Mouse (Mus musculus) Patski (cell line): ENCODE measurements around the gene Selplg. TPM values are rescaled to one million over a fixed set of nuclear protein-coding genes. Genes with fewer than 3 reads are reported as not detected.

Experiments used
- ATAC-seq: fragments of 100-300 bp; one replicate; pipeline ENCODE4 v1.8.0; 2021
- CTCF ChIA-PET: fragments of 350-600 bp; sonication (Branson Sonifier 250); formaldehyde crosslinking; loops from one replicate; lab custom pipeline; 2022; ENCODE audit warnings: inconsistent platforms; lab: Charles Lee
- POLR2A ChIA-PET: fragments of 350-600 bp; sonication (Branson Sonifier 250); formaldehyde crosslinking; loops from one replicate; lab custom pipeline; 2022; ENCODE audit warnings: antibody characterized with exemption, inconsistent platforms; lab: Charles Lee
- DNase-seq: peaks from one replicate; pipeline ENCODE4 v3.0.0-alpha.2; 2011; ENCODE audit warnings: low read depth, low spot score
- H3K27me3 ChIP-seq: fragments of 371-371 bp; one replicate; pipeline ENCODE4 v1.5.1; 2021
- CTCF ChIP-seq: fragments of 100-300 bp; IDR thresholded peaks from one replicate; pipeline ENCODE4 v1.5.1; 2021
- in situ Hi-C: fragments of 300-500 bp; cut with MboI; formaldehyde crosslinking; loops from 3 replicates; pipeline ENCODE4 v1.11.1; 2018; ENCODE audit warnings: low pct_unique_long_range_greater_than_20kb, mixed read lengths
- polyA plus RNA-seq: library from polyadenylated mRNA; unstranded; gene quantifications from one replicate; pipeline ENCODE4 v1.2.3, GENCODE M21; 2021

Selplg gene
- polyA plus RNA-seq, 1 experiment from 2014 or later, result 0.04 TPM

DNA sequence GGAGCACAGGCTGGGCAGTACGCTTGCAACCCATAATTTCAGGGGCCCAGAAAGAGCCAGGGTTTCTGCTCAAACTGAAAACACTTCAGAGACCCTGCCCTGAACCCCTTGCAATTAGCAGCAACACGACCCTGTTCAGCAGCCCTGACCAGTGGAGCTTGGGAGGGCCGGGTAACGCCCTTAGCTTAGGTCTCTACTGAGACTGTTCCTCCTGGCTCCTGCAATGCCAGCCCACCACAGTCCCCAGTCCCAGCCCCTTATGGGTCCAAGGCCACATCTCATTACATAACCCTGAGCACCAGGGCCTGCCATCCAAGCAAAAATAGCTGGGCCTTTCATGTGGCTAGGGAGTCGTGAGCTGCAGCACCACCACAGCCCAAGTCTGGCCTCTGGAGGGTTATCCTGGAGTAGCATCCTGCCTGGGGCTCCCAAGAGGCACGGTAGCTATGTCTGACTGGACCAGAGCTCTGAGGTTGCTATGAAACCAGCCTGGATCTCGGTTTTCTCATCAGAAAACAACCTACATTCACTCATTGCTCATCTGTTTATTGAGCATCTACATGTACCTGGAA, 28.0 kb downstream of the Selplg start:
- TF ChIP-seq CTCF, result no peak
- ChIA-PET CTCF (interaction anchor here (1.0 to 2.5 kb wide), 3 partner anchors 11 to 30 kb away, joined by 3 to 7 read pairs (median 3); no protein-coding TSS in a partner anchor), POLR2A (no interaction called here)
- in situ Hi-C loops, result no loop called here
- ATAC-seq (no peak), DNase-seq (no peak)
- H3K27me3 ChIP-seq, result peaks cover 28% of the 10 kb centered on the region

GRCm38 (mm10) chr5:113800280-113800679, 32.2 kb downstream of the Selplg start, which contains the start of gene Tmem119:
Gene Tmem119 (minus strand): TSS chr5:113800516.
- TF ChIP-seq CTCF, result no peak
- CTCF ChIA-PET, result interaction anchor here (1.6 kb wide), 1 partner anchor 15 kb away, joined by 4 read pairs; no protein-coding TSS in a partner anchor
- peaks cover 8% of the 10 kb centered on the region for H3K27me3 ChIP-seq
- in situ Hi-C loops, result no loop called here
- DNase-seq, result no peak
- no peak for ATAC-seq
- POLR2A ChIA-PET, result interaction anchor here (1.0 kb wide), 1 partner anchor 17 kb away, joined by 3 read pairs; no protein-coding TSS in a partner anchor

- ChIA-PET CTCF (interaction anchor here (1.1 to 1.6 kb wide), 2 partner anchors 16 to 26 kb away, joined by 4 to 5 read pairs; no protein-coding TSS in a partner anchor), POLR2A (interaction anchor here (0.5 to 1.0 kb wide), 2 partner anchors 16 to 739 kb away, joined by 3 read pairs; no protein-coding TSS in a partner anchor)
- no peak for TF ChIP-seq CTCF
- peaks cover 10% of the 10 kb centered on the region for H3K27me3 ChIP-seq
- no peak for DNase-seq
- in situ Hi-C loops, result no loop called here
- no peak for ATAC-seq
Measured at GRCm38 (mm10) chr5:113799691-113800090, 32.8 kb downstream of the Selplg start.

- no peak for TF ChIP-seq CTCF
- in situ Hi-C loops, result no loop called here
- H3K27me3 ChIP-seq, result peaks cover 14% of the 10 kb centered on the region
- no peak for DNase-seq
- CTCF ChIA-PET, result no interaction called here
- ATAC-seq, result no peak
- POLR2A ChIA-PET, result no interaction called here
Measured at GRCm38 (mm10) chr5:113798525-113798924, 33.9 kb downstream of the Selplg start.

DNA sequence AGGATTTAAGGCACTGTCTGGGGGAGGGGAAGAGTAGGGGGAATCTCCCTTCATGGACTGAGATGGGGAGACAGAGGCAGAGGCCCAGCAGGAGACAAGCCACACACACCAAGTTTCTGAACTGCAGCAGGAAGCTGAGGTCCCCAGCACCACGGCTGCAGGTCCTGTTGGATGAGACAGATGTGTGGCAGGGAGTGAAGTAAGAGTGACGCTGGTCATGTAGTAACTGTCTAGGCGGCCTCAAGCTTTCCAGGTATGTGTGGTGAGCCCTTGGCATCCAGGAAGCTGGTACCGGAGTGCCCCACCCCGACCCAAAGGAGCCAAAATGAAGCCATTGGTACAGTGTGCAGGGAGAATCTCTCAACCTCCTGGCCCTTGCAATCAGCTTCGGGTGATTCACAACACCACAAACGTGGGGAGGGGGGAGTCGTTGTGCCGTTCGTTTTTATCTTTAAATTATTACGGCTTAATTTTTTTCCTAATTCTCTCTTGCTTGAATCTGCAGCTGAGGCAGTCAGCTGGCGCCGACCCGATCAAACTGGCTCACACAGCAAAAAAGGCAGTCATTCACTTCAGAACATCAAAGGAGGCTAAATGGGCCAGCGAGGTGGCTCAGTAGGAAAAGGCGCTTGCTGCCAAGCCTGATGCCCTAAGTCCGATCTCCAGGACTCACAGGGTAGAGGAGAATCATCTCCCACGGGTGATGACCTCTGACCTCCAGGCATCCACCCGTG, 35.1 kb downstream of the Selplg start:
- no peak for ATAC-seq
- ChIA-PET CTCF (no interaction called here), POLR2A (interaction anchor here (0.5 kb wide), 1 partner anchor 173 kb away, joined by 3 read pairs; no protein-coding TSS in a partner anchor)
- DNase-seq, result no peak
- no peak for TF ChIP-seq CTCF
- H3K27me3 ChIP-seq, result peaks cover 9% of the 10 kb centered on the region
- in situ Hi-C loops, result no loop called here

- ATAC-seq (no peak), DNase-seq (no peak)
- no peak for TF ChIP-seq CTCF
- in situ Hi-C loops, result no loop called here
- CTCF ChIA-PET, result no interaction called here
- POLR2A ChIA-PET, result interaction anchor here (0.5 kb wide), 1 partner anchor 174 kb away, joined by 3 read pairs; no protein-coding TSS in a partner anchor
- H3K27me3 ChIP-seq, result peaks cover 9% of the 10 kb centered on the region
Measured at GRCm38 (mm10) chr5:113796401-113797148, 35.9 kb downstream of the Selplg start.

DNA sequence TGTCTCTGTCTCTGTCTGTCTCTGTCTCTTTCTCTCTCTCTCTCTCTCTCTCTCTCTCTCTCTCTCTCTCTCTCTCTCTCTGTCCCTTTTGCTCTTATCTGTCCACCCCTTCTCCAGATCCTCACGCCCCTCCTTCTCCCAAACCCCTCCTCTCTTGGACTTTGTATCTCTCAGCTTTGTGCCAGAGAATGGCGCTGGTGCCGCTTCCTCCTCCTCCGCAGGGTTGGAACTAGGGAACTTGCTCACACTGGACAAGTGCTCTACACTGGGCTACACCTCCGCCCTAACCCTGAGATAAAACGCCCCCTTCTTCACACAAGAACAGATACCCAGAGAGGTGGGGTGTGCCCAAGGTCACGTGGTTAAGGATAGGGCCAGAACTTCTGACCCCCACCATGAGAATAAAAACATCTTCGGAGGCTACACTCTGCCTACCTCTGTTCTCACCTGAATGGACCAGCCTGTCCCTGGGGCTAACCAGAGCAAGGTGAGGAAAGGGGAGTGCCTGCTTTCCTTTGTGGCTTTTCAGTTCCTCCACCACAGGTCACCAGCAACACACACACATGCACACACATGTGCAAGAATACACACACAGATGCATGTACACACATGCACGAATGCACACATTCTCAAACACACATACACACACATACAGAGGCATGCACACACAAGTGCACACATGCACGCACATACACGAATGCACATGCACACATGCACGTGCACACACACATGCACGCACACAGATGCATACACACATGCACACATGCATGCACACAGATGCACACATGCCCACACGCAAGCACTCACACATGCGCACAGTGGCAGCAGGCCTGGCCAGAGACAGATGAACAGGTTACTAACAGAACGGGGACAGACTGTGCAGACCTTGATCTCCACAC, 41.0 kb downstream of the Selplg start:
- CTCF ChIA-PET, result no interaction called here
- no peak for ATAC-seq
- in situ Hi-C loops, result no loop called here
- TF ChIP-seq CTCF, result no peak
- POLR2A ChIA-PET, result no interaction called here
- H3K27me3 ChIP-seq, result peaks cover 13% of the 10 kb centered on the region
- no peak for DNase-seq

DNA sequence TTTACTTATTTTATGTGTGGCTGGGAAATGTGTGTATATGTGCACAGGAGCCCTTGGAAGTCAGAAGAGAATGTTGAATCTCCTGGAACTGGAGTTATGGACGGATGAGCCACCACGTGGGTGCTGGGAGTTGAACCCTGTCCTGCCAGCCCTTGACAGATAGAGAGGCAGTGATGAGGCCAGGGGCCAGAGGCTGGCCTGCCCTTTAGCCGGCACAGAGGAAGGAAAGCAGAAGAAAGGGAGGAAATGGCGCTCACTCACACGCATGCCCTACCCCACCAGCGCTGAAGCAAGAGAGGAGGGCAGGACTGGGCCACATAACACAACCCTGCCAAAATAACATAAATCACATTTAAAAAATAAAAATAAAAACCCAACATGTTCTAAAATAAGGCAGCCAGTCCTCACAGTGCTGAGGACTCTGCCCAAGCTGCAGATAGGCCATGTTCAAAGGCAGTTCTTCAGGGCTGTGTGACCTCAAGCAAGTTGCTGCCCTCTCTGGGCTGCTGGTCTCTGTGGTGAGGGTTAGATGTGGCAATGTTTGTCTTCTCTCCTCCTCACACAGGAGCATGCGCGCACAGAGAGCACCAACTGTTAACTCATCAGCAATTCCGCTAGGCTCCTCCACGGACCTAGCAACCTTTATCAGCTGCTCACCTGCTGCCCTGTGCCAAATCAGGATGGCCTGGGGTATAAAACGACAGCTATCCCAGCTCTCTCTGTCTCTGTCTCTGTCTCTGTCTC, 41.8 kb downstream of the Selplg start:
- ATAC-seq (no peak), DNase-seq (no peak)
- TF ChIP-seq CTCF, result no peak
- in situ Hi-C loops, result no loop called here
- peaks cover 13% of the 10 kb centered on the region for H3K27me3 ChIP-seq
- ChIA-PET POLR2A (no interaction called here), CTCF (no interaction called here)

DNA sequence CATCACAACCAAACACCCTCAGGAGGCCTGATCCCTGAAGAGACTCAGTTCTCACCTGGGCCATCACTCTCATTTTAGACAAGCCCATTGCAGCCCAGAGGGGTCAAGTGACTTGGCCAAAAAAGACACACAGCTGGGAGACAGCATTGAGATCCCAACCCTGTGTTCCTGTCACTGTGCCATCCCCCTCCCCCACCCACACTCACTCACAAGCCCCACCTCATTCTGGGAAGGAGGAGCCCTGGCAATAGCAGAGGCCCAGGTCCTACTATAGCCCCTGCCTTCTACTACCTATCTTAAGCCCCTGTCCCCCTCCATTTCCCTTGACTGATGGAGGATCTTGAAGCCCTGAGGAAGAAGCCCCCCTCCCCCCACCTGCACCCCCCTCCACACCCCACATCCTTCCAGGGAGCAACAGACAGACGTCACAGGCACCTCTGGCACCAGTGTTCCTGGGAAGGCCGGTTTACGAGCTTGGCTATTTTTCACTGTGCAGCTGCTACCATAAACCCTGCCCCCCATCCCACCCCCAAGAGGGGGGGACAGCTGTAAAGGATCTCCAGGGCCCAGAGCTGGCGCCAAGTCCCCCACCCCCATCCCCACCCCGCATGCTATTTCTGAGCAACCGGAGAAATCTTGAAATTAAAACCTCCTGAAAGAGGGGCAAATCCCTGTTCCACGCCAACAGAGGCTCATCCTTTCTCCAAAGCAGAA, 43.2 kb downstream of the Selplg start:
- peaks cover 7% of the 10 kb centered on the region for H3K27me3 ChIP-seq
- no peak for DNase-seq
- in situ Hi-C loops, result no loop called here
- POLR2A ChIA-PET, result no interaction called here
- ATAC-seq, result no peak
- no peak for TF ChIP-seq CTCF
- CTCF ChIA-PET, result interaction anchor here (1.1 kb wide), 1 partner anchor 14 kb away, joined by 3 read pairs; no protein-coding TSS in a partner anchor
